Comparison of ENCODE assay signal across 10 mouse cellular contexts in the genomic region with DNA sequence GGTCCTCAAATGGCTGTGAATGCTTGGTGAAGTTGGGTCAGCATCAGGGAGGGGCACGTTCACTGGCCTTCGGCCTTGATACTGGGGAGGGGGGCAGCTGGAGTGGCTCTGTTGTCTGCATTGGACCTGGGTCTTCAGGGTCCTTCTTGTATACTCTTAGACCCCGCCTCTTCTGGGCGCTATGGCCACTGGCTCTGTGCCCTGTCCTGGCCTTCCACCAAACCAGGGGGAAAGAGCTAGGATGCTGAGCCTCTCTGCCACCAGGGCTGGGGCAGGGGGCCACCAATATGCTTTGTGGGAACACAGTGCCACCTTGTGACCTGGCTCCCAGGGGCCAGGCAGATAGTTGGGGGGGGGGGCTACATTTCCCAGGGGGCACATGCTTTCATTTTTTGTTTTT.
DNase-seq lines count a peak whose midpoint lies in the region; ATAC-seq and TF ChIP-seq lines count a peak whose summit lies in the region.
"Had no signal": no experiment of that assay in that cellular context is flagged by ENCODE, and none has a peak within 500 bp of the region (broad histone marks: within the 10 kb centered on the region; RNA-seq: fewer than 3 reads in every experiment).

No protein-coding gene starts in this region.

- H3K4me2 ChIP-seq in intestine, postnatal 0 days (replicated peaks; ENCODE audit: low read depth) = peak overlapping the region; percentile 32; the same call in 1 of the 2 replicates
- H3K4me2 ChIP-seq in stomach, embryonic 16.5 days (ENCODE audit: low read depth, low read length) = no peak overlapping the region
- H3K4me2 ChIP-seq: embryonic facial prominence, embryonic 12.5 days had no signal

- no peaks in the 10 kb centered on the region for H3K27me3 ChIP-seq in intestine, postnatal 0 days (replicated peaks; ENCODE audit: control insufficient read depth, insufficient read depth, low read length)
- no peaks in the 10 kb centered on the region; the same call in 1 of the 2 replicates for H3K27me3 ChIP-seq in stomach, embryonic 16.5 days (ENCODE audit: control insufficient read depth, insufficient read depth, low read length)

- H3K9ac ChIP-seq in intestine, postnatal 0 days (ENCODE audit: low read depth, low read length) = 0 out of 2 replicates have a peak overlapping the region, but pooled peaks have one; percentile 22
- H3K9ac ChIP-seq in stomach, embryonic 16.5 days (ENCODE audit: low read length) = peak overlapping the region; percentile 23
- H3K9ac ChIP-seq: embryonic facial prominence, embryonic 12.5 days had no signal

- no peaks in the 10 kb centered on the region for H3K36me3 ChIP-seq in intestine, postnatal 0 days (ENCODE audit: control insufficient read depth, insufficient read depth)
- no peaks in the 10 kb centered on the region for H3K36me3 ChIP-seq in stomach, embryonic 16.5 days (ENCODE audit: control insufficient read depth, insufficient read depth, low read length)
- H3K36me3 ChIP-seq: embryonic facial prominence, embryonic 12.5 days had no signal

- no peak overlapping the region for H3K4me3 ChIP-seq in intestine, postnatal 0 days (ENCODE audit: low read depth, low read length)
- no peak overlapping the region for H3K4me3 ChIP-seq in stomach, embryonic 16.5 days (replicated peaks; ENCODE audit: low read length)
- H3K4me3 ChIP-seq: embryonic facial prominence, embryonic 12.5 days had no signal

- 56% methylated on average over 4 of the region's 4 CpGs for WGBS in intestine, postnatal 0 days
- 63% methylated on average over 4 of the region's 4 CpGs for WGBS in stomach, embryonic 16.5 days

- DNase-seq in frontal cortex, postnatal 10 days (ENCODE audit: low spot score in 2 of 2) = peak; percentile 25 to 28
- DNase-seq in retina, postnatal 1 day = peak; percentile 53
- no peak for DNase-seq in retina, embryonic 14.5 days (ENCODE audit: low spot score)
- no peak for DNase-seq in thymus, postnatal 10 days (ENCODE audit: low spot score in 2 of 2)
- DNase-seq: kidney, postnatal 25 days had no signal

- H3K27ac ChIP-seq in intestine, postnatal 0 days (ENCODE audit: low read depth, low read length) = 0 out of 2 replicates have a peak overlapping the region, but pooled peaks have one; percentile 46
- peak overlapping the region; percentile 69 for H3K27ac ChIP-seq in stomach, embryonic 16.5 days (ENCODE audit: low read length)
- H3K27ac ChIP-seq: embryonic facial prominence, embryonic 12.5 days had no signal

- ATAC-seq in frontal cortex, adult (ENCODE audit: low TSS enrichment) = no peak
- ATAC-seq in intestine, postnatal 0 days = no peak
- no peak for ATAC-seq in stomach, embryonic 16.5 days (ENCODE audit: insufficient read depth, low FRiP score)
- ATAC-seq in erythroid progenitor cell, adult 5-6 weeks (replicated peaks; ENCODE audit: low FRiP score, poor library complexity, severe bottlenecking) = no peak

- peak; percentile 29 for TF ChIP-seq CTCF in intestine, postnatal 0 days (IDR thresholded peaks at IDR 0.05; ENCODE audit: low read depth)

- 0 out of 2 replicates have a peak, but pooled peaks cover 7% of the 10 kb centered on the region for H3K4me1 ChIP-seq in intestine, postnatal 0 days (replicated peaks; ENCODE audit: control insufficient read depth, insufficient read depth, low read length)
- peaks cover 32% of the 10 kb centered on the region for H3K4me1 ChIP-seq in stomach, embryonic 16.5 days (ENCODE audit: control insufficient read depth, insufficient read depth, low read length)

- no peaks in the 10 kb centered on the region for H3K9me3 ChIP-seq in intestine, postnatal 0 days (ENCODE audit: control insufficient read depth)
- no peaks in the 10 kb centered on the region for H3K9me3 ChIP-seq in stomach, embryonic 16.5 days (replicated peaks; ENCODE audit: control insufficient read depth, low read length)
- H3K9me3 ChIP-seq: embryonic facial prominence, embryonic 12.5 days had no signal

Comparison
In these comparisons a context has a peak if more than half of its experiments do, and no peak if none do; other contexts are left out.
1. DNase-seq: peak in frontal cortex, postnatal 10 days (2 of 2) and retina, postnatal 1 day (single experiment); none in retina, embryonic 14.5 days (single experiment) and thymus, postnatal 10 days (0 of 2).